In genomic region chr9:62858266-62859019, GRCm38 (mm10) we compare ENCODE assay signal across 8 mouse cellular contexts. TPM values are rescaled to one million over a fixed set of nuclear protein-coding genes. Genes with fewer than 3 reads are reported as not detected.
DNase-seq lines count a peak whose midpoint lies in the region; ATAC-seq and TF ChIP-seq lines count a peak whose summit lies in the region.

No protein-coding gene starts in this region.

- no peak for DNase-seq in midbrain, embryonic 10.5 days (ENCODE audit: low spot score)
- DNase-seq in embryonic facial prominence, embryonic 14.5 days (ENCODE audit: low spot score) = no peak
- DNase-seq in kidney, postnatal 0 days (ENCODE audit: low spot score) = peak; percentile 78
- no peak for DNase-seq in thymus, postnatal 14 days
- DNase-seq in thymus, postnatal 25 days = no peak

- peak overlapping the region; percentile 55; the same call in 1 of the 2 replicates for H3K27ac ChIP-seq in midbrain, embryonic 10.5 days (replicated peaks)
- H3K27ac ChIP-seq in midbrain, embryonic 16.5 days (ENCODE audit: low read length) = no peak overlapping the region
- H3K27ac ChIP-seq in embryonic facial prominence, embryonic 14.5 days (replicated peaks; ENCODE audit: low read depth, low read length) = peak overlapping the region; percentile 61
- peak overlapping the region; percentile 94 for H3K27ac ChIP-seq in kidney, postnatal 0 days
- H3K27ac ChIP-seq in stomach, embryonic 14.5 days (ENCODE audit: low read length) = peak overlapping the region; percentile 84

- H3K27me3 ChIP-seq in midbrain, embryonic 10.5 days (ENCODE audit: low read depth, poor library complexity, severe bottlenecking) = no peaks in the 10 kb centered on the region
- H3K27me3 ChIP-seq in midbrain, embryonic 16.5 days (ENCODE audit: control insufficient read depth, insufficient read depth, low read depth, low read length) = no peaks in the 10 kb centered on the region
- no peaks in the 10 kb centered on the region for H3K27me3 ChIP-seq in embryonic facial prominence, embryonic 14.5 days (replicated peaks; ENCODE audit: control insufficient read depth, insufficient read depth, low read length)
- no peaks in the 10 kb centered on the region for H3K27me3 ChIP-seq in kidney, postnatal 0 days (ENCODE audit: insufficient read depth, low read length)
- H3K27me3 ChIP-seq in stomach, embryonic 14.5 days (ENCODE audit: control insufficient read depth, insufficient read depth, low read length) = no peaks in the 10 kb centered on the region

- H3K4me2 ChIP-seq in midbrain, embryonic 16.5 days (ENCODE audit: low read length) = no peak overlapping the region
- H3K4me2 ChIP-seq in embryonic facial prominence, embryonic 14.5 days (ENCODE audit: low read depth, low read length) = peak overlapping the region; percentile 39
- H3K4me2 ChIP-seq in kidney, postnatal 0 days (ENCODE audit: low read length) = peak overlapping the region; percentile 54
- H3K4me2 ChIP-seq in stomach, embryonic 14.5 days (replicated peaks; ENCODE audit: low read depth, low read length) = peak overlapping the region; percentile 43

- WGBS in midbrain, embryonic 10.5 days = 70% methylated on average over 8 of the region's 8 CpGs
- WGBS in midbrain, embryonic 16.5 days = 52% methylated on average over 8 of the region's 8 CpGs
- WGBS in embryonic facial prominence, embryonic 14.5 days = 42% methylated on average over 8 of the region's 8 CpGs
- WGBS in kidney, postnatal 0 days = 23% methylated on average over 8 of the region's 8 CpGs
- 44% methylated on average over 8 of the region's 8 CpGs for WGBS in stomach, embryonic 14.5 days

- TF ChIP-seq CTCF in kidney, postnatal 0 days (IDR thresholded peaks at IDR 0.05; ENCODE audit: low read depth) = no peak

- no peak overlapping the region for H3K4me3 ChIP-seq in midbrain, embryonic 10.5 days
- H3K4me3 ChIP-seq in midbrain, embryonic 16.5 days (ENCODE audit: low read depth, low read length) = no peak overlapping the region
- 0 out of 2 replicates have a peak overlapping the region, but pooled peaks have one; percentile 0 for H3K4me3 ChIP-seq in embryonic facial prominence, embryonic 14.5 days (ENCODE audit: low read depth, low read length)
- peak overlapping the region; percentile 27 for H3K4me3 ChIP-seq in kidney, postnatal 0 days (replicated peaks; ENCODE audit: low read depth, low read length)
- peak overlapping the region; percentile 17 for H3K4me3 ChIP-seq in stomach, embryonic 14.5 days (ENCODE audit: low read depth, low read length)

- no peaks in the 10 kb centered on the region for H3K36me3 ChIP-seq in midbrain, embryonic 10.5 days
- H3K36me3 ChIP-seq in midbrain, embryonic 16.5 days (ENCODE audit: control insufficient read depth, insufficient read depth, low read length) = no peaks in the 10 kb centered on the region
- no peaks in the 10 kb centered on the region for H3K36me3 ChIP-seq in embryonic facial prominence, embryonic 14.5 days (ENCODE audit: control insufficient read depth, insufficient read depth, low read length)
- H3K36me3 ChIP-seq in kidney, postnatal 0 days (ENCODE audit: insufficient read depth, low read length) = no peaks in the 10 kb centered on the region
- H3K36me3 ChIP-seq in stomach, embryonic 14.5 days (ENCODE audit: control insufficient read depth, insufficient read depth, low read length) = no peaks in the 10 kb centered on the region

- no peak overlapping the region for H3K9ac ChIP-seq in midbrain, embryonic 16.5 days (ENCODE audit: low read depth, low read length)
- peak overlapping the region; percentile 19 for H3K9ac ChIP-seq in embryonic facial prominence, embryonic 14.5 days (ENCODE audit: low read depth, low read length)
- peak overlapping the region; percentile 49 for H3K9ac ChIP-seq in kidney, postnatal 0 days (ENCODE audit: low read depth, low read length)
- H3K9ac ChIP-seq in stomach, embryonic 14.5 days (replicated peaks; ENCODE audit: low read depth, low read length) = 0 out of 2 replicates have a peak overlapping the region, but pooled peaks have one; percentile 3

- ATAC-seq in midbrain, embryonic 16.5 days = no peak
- peak; percentile 33 for ATAC-seq in embryonic facial prominence, embryonic 14.5 days (ENCODE audit: low read depth)
- peak; percentile 33; the same call in 1 of the 2 replicates for ATAC-seq in kidney, postnatal 0 days (replicated peaks; ENCODE audit: low FRiP score, low read depth)
- ATAC-seq in stomach, embryonic 14.5 days (ENCODE audit: insufficient number of reproducible peaks, insufficient read depth, low FRiP score, low read depth) = no peak; the same call in 1 of the 2 replicates
- no peak for ATAC-seq in inflammation-experienced regulatory T-cells, adult 6 months

- no peaks in the 10 kb centered on the region for H3K9me3 ChIP-seq in midbrain, embryonic 10.5 days (replicated peaks)
- H3K9me3 ChIP-seq in midbrain, embryonic 16.5 days (replicated peaks; ENCODE audit: control insufficient read depth, low read length, poor library complexity, severe bottlenecking) = no peaks in the 10 kb centered on the region
- H3K9me3 ChIP-seq in embryonic facial prominence, embryonic 14.5 days (ENCODE audit: control insufficient read depth, low read length) = no peaks in the 10 kb centered on the region
- no peaks in the 10 kb centered on the region for H3K9me3 ChIP-seq in kidney, postnatal 0 days (replicated peaks; ENCODE audit: low read length)
- no peaks in the 10 kb centered on the region for H3K9me3 ChIP-seq in stomach, embryonic 14.5 days (ENCODE audit: control insufficient read depth, low read depth, low read length)

- peaks cover 31% of the 10 kb centered on the region for H3K4me1 ChIP-seq in midbrain, embryonic 10.5 days
- no peaks in the 10 kb centered on the region for H3K4me1 ChIP-seq in midbrain, embryonic 16.5 days (ENCODE audit: control insufficient read depth, insufficient read depth, low read length)
- H3K4me1 ChIP-seq in embryonic facial prominence, embryonic 14.5 days (ENCODE audit: control insufficient read depth, insufficient read depth, low read length) = peaks cover 24% of the 10 kb centered on the region
- peaks cover 30% of the 10 kb centered on the region for H3K4me1 ChIP-seq in kidney, postnatal 0 days (replicated peaks; ENCODE audit: insufficient read depth, low read length)
- peaks cover 37% of the 10 kb centered on the region for H3K4me1 ChIP-seq in stomach, embryonic 14.5 days (ENCODE audit: control insufficient read depth, insufficient read depth, low read length)

RNA-seq across cellular contexts. Expression of gene Calml4, which starts 0.6 kb away (rescaled TPM):
- polyA plus RNA-seq in midbrain, embryonic 10.5 days (2016; fragmentation: Nextera tagmentation; extraction: Ambion mirVana) = 0.36 and 0.60 TPM in 2 replicates
- polyA plus RNA-seq in midbrain, embryonic 16.5 days (2015; fragmentation: Nextera tagmentation; extraction: Ambion mirVana) = 10.7 and 11.2 TPM in 2 replicates
- 16.5 and 19.8 TPM in 2 replicates for polyA plus RNA-seq in embryonic facial prominence, embryonic 14.5 days (2014; fragmentation: Nextera tagmentation; extraction: Ambion mirVana)
- 301 and 303 TPM in 2 replicates for polyA plus RNA-seq in kidney, postnatal 0 days (2015; fragmentation: Nextera tagmentation; extraction: Ambion mirVana)
- 21.9 and 25.1 TPM in 2 replicates for polyA plus RNA-seq in stomach, embryonic 14.5 days (2014; fragmentation: Nextera tagmentation; extraction: Ambion mirVana)
- polyA plus RNA-seq in inflammation-experienced regulatory T-cells, adult 6 months (2017; shearing (Covaris generic)) = under 1 TPM in 1 of 3 experiments, not detected in 2; 0.47 TPM

RNA-seq across cellular contexts. Expression of gene Cln6, which starts 19.9 kb away (rescaled TPM):
- polyA plus RNA-seq in midbrain, embryonic 10.5 days (2016; fragmentation: Nextera tagmentation; extraction: Ambion mirVana) = 10.2 and 13.3 TPM in 2 replicates
- 4.1 and 5.1 TPM in 2 replicates for polyA plus RNA-seq in midbrain, embryonic 16.5 days (2015; fragmentation: Nextera tagmentation; extraction: Ambion mirVana)
- 19.0 and 20.6 TPM in 2 replicates for polyA plus RNA-seq in embryonic facial prominence, embryonic 14.5 days (2014; fragmentation: Nextera tagmentation; extraction: Ambion mirVana)
- polyA plus RNA-seq in kidney, postnatal 0 days (2015; fragmentation: Nextera tagmentation; extraction: Ambion mirVana) = 26.8 and 26.9 TPM in 2 replicates
- 22.2 and 26.4 TPM in 2 replicates for polyA plus RNA-seq in stomach, embryonic 14.5 days (2014; fragmentation: Nextera tagmentation; extraction: Ambion mirVana)
- 1 to 10 TPM; 7.2 to 9.9 (median 9.7) TPM for polyA plus RNA-seq in inflammation-experienced regulatory T-cells, adult 6 months (2017; shearing (Covaris generic))

RNA-seq across cellular contexts. Expression of gene Fem1b, which starts 46.7 kb away (rescaled TPM):
- polyA plus RNA-seq in midbrain, embryonic 10.5 days (2016; fragmentation: Nextera tagmentation; extraction: Ambion mirVana) = 34.5 and 41.0 TPM in 2 replicates
- 64.5 and 69.3 TPM in 2 replicates for polyA plus RNA-seq in midbrain, embryonic 16.5 days (2015; fragmentation: Nextera tagmentation; extraction: Ambion mirVana)
- polyA plus RNA-seq in embryonic facial prominence, embryonic 14.5 days (2014; fragmentation: Nextera tagmentation; extraction: Ambion mirVana) = 31.8 and 32.0 TPM in 2 replicates
- polyA plus RNA-seq in kidney, postnatal 0 days (2015; fragmentation: Nextera tagmentation; extraction: Ambion mirVana) = 15.1 and 15.4 TPM in 2 replicates
- polyA plus RNA-seq in stomach, embryonic 14.5 days (2014; fragmentation: Nextera tagmentation; extraction: Ambion mirVana) = 30.6 TPM in 2 replicates
- polyA plus RNA-seq in inflammation-experienced regulatory T-cells, adult 6 months (2017; shearing (Covaris generic)) = 1 to 10 TPM; 3.8 to 4.1 (median 4.1) TPM

Comparison
In these comparisons a context has a peak if more than half of its experiments do, and no peak if none do; other contexts are left out.
1. H3K4me3 ChIP-seq: peak in embryonic facial prominence, embryonic 14.5 days (single experiment), kidney, postnatal 0 days (single experiment) and stomach, embryonic 14.5 days (single experiment); none in midbrain, embryonic 10.5 days (single experiment) and midbrain, embryonic 16.5 days (single experiment).
2. ATAC-seq: peak in embryonic facial prominence, embryonic 14.5 days (single experiment) and kidney, postnatal 0 days (single experiment); none in midbrain, embryonic 16.5 days (single experiment), stomach, embryonic 14.5 days (single experiment) and inflammation-experienced regulatory T-cells, adult 6 months (single experiment).
3. RNA of gene Calml4, which starts 0.6 kb away (polyA plus RNA-seq): 301 to 303 TPM in kidney, postnatal 0 days; 21.9 to 25.1 TPM in stomach, embryonic 14.5 days, 16.5 to 19.8 TPM in embryonic facial prominence, embryonic 14.5 days, 10.7 to 11.2 TPM in midbrain, embryonic 16.5 days, 0.36 to 0.60 TPM in midbrain, embryonic 10.5 days and 0.47 TPM in inflammation-experienced regulatory T-cells, adult 6 months; every median in the first group is over 10 times any median in the second.